Mouse (Mus musculus): ENCODE measurements around the gene Vmn1r199. TPM values are rescaled to one million over a fixed set of nuclear protein-coding genes. Genes with fewer than 3 reads are reported as not detected.

Vmn1r199 gene
- polyA plus RNA-seq, 1 experiment from 2014 or later: not detected

Other genes starting within 250 kb of the Vmn1r199 start
- gene Vmn1r191, start 195.8 kb upstream of the Vmn1r199 start, polyA plus RNA-seq (2015; fragmentation: Nextera tagmentation; extraction: Ambion mirVana): not detected in 2 replicates
- gene Vmn1r192, start 188.7 kb upstream of the Vmn1r199 start, polyA plus RNA-seq (2015; fragmentation: Nextera tagmentation; extraction: Ambion mirVana): not detected in 2 replicates
- gene Vmn1r193, start 156.7 kb upstream of the Vmn1r199 start, polyA plus RNA-seq (2015; fragmentation: Nextera tagmentation; extraction: Ambion mirVana): not detected in 2 replicates
- gene Vmn1r194, start 135.6 kb upstream of the Vmn1r199 start, polyA plus RNA-seq (2015; fragmentation: Nextera tagmentation; extraction: Ambion mirVana): not detected in 2 replicates
- gene Vmn1r195, start 109.3 kb upstream of the Vmn1r199 start, polyA plus RNA-seq (2015; fragmentation: Nextera tagmentation; extraction: Ambion mirVana): not detected in 2 replicates
- gene Vmn1r196, start 89.9 kb upstream of the Vmn1r199 start, polyA plus RNA-seq (2015; fragmentation: Nextera tagmentation; extraction: Ambion mirVana): not detected in 2 replicates
- gene Vmn1r197, start 55.2 kb upstream of the Vmn1r199 start, polyA plus RNA-seq (2015; fragmentation: Nextera tagmentation; extraction: Ambion mirVana): not detected in 2 replicates
- gene Vmn1r198, start 29.5 kb upstream of the Vmn1r199 start, polyA plus RNA-seq (2015; fragmentation: Nextera tagmentation; extraction: Ambion mirVana): not detected in 2 replicates
- not detected in 2 replicates for gene Vmn1r200, start 10.6 kb downstream of the Vmn1r199 start, polyA plus RNA-seq (2015; fragmentation: Nextera tagmentation; extraction: Ambion mirVana)
- gene Vmn1r201, start 92.1 kb downstream of the Vmn1r199 start, polyA plus RNA-seq (2015; fragmentation: Nextera tagmentation; extraction: Ambion mirVana): not detected in 2 replicates
- not detected in 2 replicates for gene Vmn1r202, start 125.6 kb downstream of the Vmn1r199 start, polyA plus RNA-seq (2015; fragmentation: Nextera tagmentation; extraction: Ambion mirVana)
- not detected in 2 replicates for gene Vmn1r203, start 138.3 kb downstream of the Vmn1r199 start, polyA plus RNA-seq (2015; fragmentation: Nextera tagmentation; extraction: Ambion mirVana)
- gene Vmn1r204, start 173.4 kb downstream of the Vmn1r199 start, polyA plus RNA-seq (2015; fragmentation: Nextera tagmentation; extraction: Ambion mirVana): not detected in 2 replicates
- not detected in 2 replicates for gene Vmn1r205, start 213.2 kb downstream of the Vmn1r199 start, polyA plus RNA-seq (2015; fragmentation: Nextera tagmentation; extraction: Ambion mirVana)
- not detected in 2 replicates for gene Vmn1r206, start 244.4 kb downstream of the Vmn1r199 start, polyA plus RNA-seq (2015; fragmentation: Nextera tagmentation; extraction: Ambion mirVana)